Mouse (Mus musculus) forebrain, embryonic 14.5 days (tissue): ENCODE measurements around the gene Olfr49. TPM values are rescaled to one million over a fixed set of nuclear protein-coding genes. Genes with fewer than 3 reads are reported as not detected.
"Not testable (repeated sequence)": the region's sequence is repeated elsewhere in the genome, so short reads cannot be mapped to it uniquely, and the experiment has no call there.

Source experiments
- ATAC-seq: fragments of 200-750 bp; cut with Nextera tagmentation; 2 replicates; pipeline ENCODE4 v1.8.0; 2017; ENCODE audit warnings: mild to moderate bottlenecking, moderate library complexity
- DNase-seq: peaks from one replicate; pipeline ENCODE4 v3.0.0-alpha.2; 2015; ENCODE audit warnings: low spot score
- H3K27ac ChIP-seq: fragments of 300-500 bp; sonication (generic); 2 replicates; pipeline ENCODE4 v1.5.1; 2014; ENCODE audit warnings: low read depth, mild to moderate bottlenecking, control low read depth, low read length, moderate library complexity
- H3K27me3 ChIP-seq: fragments of 300-500 bp; sonication (generic); replicated peaks from 2 replicates; pipeline ENCODE4 v1.6.1; 2014; ENCODE audit warnings: low read length, control low read depth, mixed read lengths; ENCODE audit not compliant: control insufficient read depth, insufficient read depth
- H3K36me3 ChIP-seq: fragments of 300-500 bp; sonication (generic); 2 replicates; pipeline ENCODE4 v1.6.1; 2014; ENCODE audit warnings: low read length, control low read depth; ENCODE audit not compliant: control insufficient read depth, insufficient read depth
- H3K4me1 ChIP-seq: fragments of 300-500 bp; sonication (generic); 2 replicates; pipeline ENCODE4 v1.6.1; 2014; ENCODE audit warnings: antibody characterized with exemption, low read length, control low read depth; ENCODE audit not compliant: control insufficient read depth, insufficient read depth
- H3K4me2 ChIP-seq: fragments of 300-500 bp; sonication (generic); 2 replicates; pipeline ENCODE4 v1.6.1; 2014; ENCODE audit warnings: mild to moderate bottlenecking, control low read depth, low read length
- H3K4me3 ChIP-seq: fragments of 300-500 bp; sonication (generic); 2 replicates; pipeline ENCODE4 v1.5.1; 2014; ENCODE audit warnings: low read depth, low read length, control low read depth
- H3K9ac ChIP-seq: fragments of 300-500 bp; sonication (generic); 2 replicates; pipeline ENCODE4 v1.6.1; 2014; ENCODE audit warnings: mild to moderate bottlenecking, low read length, control low read depth, moderate library complexity
- H3K9me3 ChIP-seq: fragments of 300-500 bp; sonication (generic); replicated peaks from 2 replicates; pipeline ENCODE4 v1.6.1; 2016; ENCODE audit warnings: low read length, control low read depth, mixed read lengths; ENCODE audit not compliant: control insufficient read depth
- WGBS: fragments of 180-500 bp; shearing (Covaris S2); extraction: QIAGEN DNeasy Blood & Tissue Kit; methylation state at CpG from one replicate; pipeline ENCODE4 v1.1.7; 2014; 5-methylcytosine and 5-hydroxymethylcytosine counted together
- polyA plus RNA-seq: library from polyadenylated mRNA; unstranded; fragments of >200 nt; fragmentation: Nextera tagmentation; extraction: Ambion mirVana; gene quantifications from 2 replicates; pipeline ENCODE4 v1.2.1, GENCODE M21; 2014

Olfr49 gene
- polyA plus RNA-seq, 1 experiment from 2014 or later = not detected

DNA sequence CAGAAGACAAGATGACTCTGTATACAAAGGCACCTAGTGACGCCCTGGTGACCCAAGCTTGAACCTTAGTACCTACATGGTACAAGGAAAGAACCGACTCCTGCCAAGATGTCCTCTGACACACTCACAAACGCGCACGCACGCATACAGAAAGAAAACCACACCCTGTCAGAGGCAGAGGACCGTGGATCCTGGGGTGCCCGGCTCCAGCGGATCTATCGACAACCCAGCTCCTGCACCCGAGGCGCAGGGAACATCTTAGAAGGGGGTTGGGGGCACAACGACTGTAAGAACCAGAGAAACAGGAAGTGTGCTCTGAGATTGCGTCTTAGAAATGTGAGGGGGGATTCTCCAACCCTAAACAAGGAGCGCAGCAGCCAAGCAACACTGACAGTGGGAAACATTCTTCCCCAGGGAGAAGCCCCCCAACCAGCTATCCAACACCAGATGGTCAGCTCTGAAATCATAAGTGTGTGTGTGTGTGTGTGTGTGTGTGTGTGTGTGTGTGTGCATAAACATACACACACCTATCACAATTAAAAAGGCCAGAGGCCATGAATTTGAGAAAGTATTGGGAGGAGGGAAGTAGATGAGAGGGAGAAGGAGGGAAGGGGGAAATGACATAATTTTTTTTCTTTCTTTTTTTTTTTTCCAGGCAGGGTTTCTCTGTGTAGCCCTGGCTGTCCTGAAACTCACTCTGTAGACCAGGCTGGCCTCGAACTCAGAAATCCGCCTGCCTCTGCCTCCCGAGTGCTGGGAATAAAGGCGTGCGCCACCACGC lies 53.4 kb downstream of the Olfr49 start:
- Histone ChIP-seq H3K4me3 (no peak overlapping the region), H3K9me3 (no peaks in the 10 kb centered on the region), H3K4me2 (no peak overlapping the region), H3K36me3 (peaks cover 19% of the 10 kb centered on the region; the same call in 1 of the 2 replicates), H3K4me1 (peaks cover 14% of the 10 kb centered on the region), H3K27ac (no peak overlapping the region), H3K27me3 (no peaks in the 10 kb centered on the region), H3K9ac (no peak overlapping the region)
- DNase-seq (no peak), ATAC-seq (no peak)
- WGBS = 89% methylated on average over 21 of the region's 21 CpGs

DNA sequence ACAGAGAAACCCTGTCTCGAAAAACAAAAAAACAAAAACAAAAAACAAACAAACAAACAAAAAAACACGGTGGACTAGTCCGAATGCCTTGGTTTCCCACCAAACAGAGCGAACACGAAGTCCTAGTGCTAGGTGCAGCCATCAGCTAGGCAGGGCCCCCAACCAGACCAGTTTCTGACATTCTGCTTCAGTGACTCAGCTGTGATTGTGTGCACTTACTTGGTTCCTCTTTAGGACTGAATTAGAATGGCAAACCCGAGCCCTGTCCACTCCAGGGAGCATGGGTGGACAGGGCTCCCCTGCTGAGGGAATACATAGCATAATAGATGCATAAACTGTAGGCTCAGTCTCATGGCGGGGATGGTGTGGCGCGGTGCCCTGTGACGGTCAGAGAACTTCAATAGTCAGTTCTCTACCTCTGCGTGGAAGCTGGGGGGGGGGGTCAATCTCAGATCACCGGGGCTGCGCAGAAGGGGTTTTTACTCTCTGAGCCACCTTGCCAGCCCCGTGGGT lies 54.0 kb downstream of the Olfr49 start:
- Histone ChIP-seq H3K9ac (no peak overlapping the region), H3K4me1 (peaks cover 14% of the 10 kb centered on the region), H3K4me2 (no peak overlapping the region), H3K27me3 (no peaks in the 10 kb centered on the region), H3K4me3 (no peak overlapping the region), H3K36me3 (peaks cover 17% of the 10 kb centered on the region; the same call in 1 of the 2 replicates), H3K9me3 (no peaks in the 10 kb centered on the region), H3K27ac (no peak overlapping the region)
- DNase-seq (no peak), ATAC-seq (no peak)
- 85% methylated on average over 14 of the region's 14 CpGs for WGBS

DNA sequence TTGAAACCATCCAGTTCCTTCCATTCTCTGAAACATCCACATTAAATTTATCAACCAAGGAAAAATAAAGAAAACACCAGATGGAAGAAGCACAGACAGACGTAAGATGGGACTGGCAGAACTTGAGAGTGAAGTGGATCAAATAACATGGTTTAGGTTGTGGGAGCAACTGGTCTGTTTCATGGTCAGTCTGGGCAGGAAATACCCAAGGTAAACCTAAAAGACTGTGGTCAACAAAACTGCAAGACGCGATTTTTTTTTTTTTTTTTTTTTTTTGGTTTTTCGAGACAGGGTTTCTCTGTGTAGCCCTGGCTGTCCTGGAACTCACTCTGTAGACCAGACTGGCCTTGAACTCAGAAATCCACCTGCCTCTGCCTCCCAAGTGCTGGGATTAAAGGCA lies 54.9 kb downstream of the Olfr49 start:
- H3K27ac ChIP-seq, H3K27me3 ChIP-seq, H3K9ac ChIP-seq, H3K9me3 ChIP-seq, DNase-seq, H3K4me2 ChIP-seq, ATAC-seq, H3K36me3 ChIP-seq, H3K4me3 ChIP-seq: not testable (repeated sequence)
- WGBS = 83% methylated on average over 4 of the region's 4 CpGs
- H3K4me1 ChIP-seq = peaks cover 14% of the 10 kb centered on the region

DNA sequence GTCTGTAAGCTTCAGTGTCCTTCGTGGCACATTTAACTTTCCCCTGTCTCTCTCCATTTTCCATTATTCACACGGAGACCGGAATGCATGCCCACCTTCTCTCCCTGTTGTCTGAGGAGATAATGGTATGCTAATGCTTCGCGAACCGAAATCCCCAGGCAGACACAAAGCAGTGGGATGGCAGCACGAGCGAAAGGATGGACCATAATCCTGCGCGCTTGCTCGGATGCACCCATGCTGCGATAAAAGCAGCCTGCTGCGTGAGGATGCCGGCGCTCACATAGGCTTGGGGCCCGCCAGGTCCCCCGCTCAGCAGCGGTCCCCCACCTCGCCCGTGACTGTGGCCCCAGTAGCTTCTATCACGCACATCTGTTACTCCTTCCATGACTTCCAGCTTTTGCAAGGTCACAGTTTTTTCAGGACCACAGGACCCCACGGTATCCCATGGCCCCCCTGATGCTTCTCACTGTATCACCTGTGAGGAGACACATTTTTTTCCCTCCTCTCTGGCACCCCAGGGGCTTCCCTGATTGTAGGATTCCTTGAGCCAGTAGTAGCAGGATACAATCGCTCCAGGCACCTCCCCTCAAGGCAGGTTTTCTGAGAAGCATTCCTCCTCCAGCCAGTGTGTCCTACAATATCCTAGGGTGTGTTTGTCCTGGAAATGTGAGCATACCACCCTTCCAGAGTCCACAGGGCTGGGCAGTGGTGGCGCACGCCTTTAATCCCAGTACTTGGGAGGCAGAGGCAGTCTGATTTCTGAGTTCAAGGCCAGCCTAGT lies 55.6 kb downstream of the Olfr49 start:
- Histone ChIP-seq H3K9ac (peak overlapping the region; percentile 68), H3K4me3 (peak overlapping the region; percentile 24), H3K4me1 (peaks cover 14% of the 10 kb centered on the region), H3K36me3 (0 out of 2 replicates have a peak, but pooled peaks cover 1% of the 10 kb centered on the region), H3K4me2 (peak overlapping the region; percentile 62), H3K9me3 (no peaks in the 10 kb centered on the region), H3K27me3 (no peaks in the 10 kb centered on the region), H3K27ac (peak overlapping the region; percentile 75)
- 7% methylated on average over 25 of the region's 25 CpGs for WGBS
- DNase-seq (peak; percentile 73), ATAC-seq (peak; percentile 51)

DNA sequence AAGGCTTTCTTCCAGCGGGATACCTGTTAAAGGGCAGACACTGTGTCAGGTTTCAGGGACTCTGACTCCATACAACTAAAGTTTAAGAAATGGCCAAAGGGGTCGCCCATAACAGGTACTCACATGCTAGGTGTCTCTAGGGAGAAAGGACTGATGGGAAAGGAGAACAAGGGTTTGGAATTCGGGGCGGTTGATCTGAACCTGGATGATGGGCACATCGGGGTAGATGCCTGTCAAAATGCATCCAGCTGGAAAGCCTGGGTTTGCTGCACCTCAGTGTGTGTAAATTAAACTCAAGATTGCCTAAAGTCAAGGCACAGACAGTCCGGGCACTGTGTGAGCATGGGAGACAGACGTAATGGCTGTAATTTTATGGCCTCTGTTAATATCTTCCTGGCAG lies 56.2 kb downstream of the Olfr49 start:
- Histone ChIP-seq H3K9me3 (no peaks in the 10 kb centered on the region), H3K4me1 (peaks cover 14% of the 10 kb centered on the region), H3K4me3 (peak overlapping the region; percentile 24), H3K36me3 (no peaks in the 10 kb centered on the region), H3K9ac (peak overlapping the region; percentile 68), H3K27me3 (no peaks in the 10 kb centered on the region), H3K27ac (peak overlapping the region; percentile 75), H3K4me2 (peak overlapping the region; percentile 62)
- 6% methylated on average over 7 of the region's 7 CpGs for WGBS
- ATAC-seq (peak; percentile 30), DNase-seq (no peak)

Other genes with a start within 250 kb of the Olfr49 start
- 310 and 372 TPM in 2 replicates for gene Dad1, start 30.8 kb downstream of the Olfr49 start, polyA plus RNA-seq
- gene Abhd4, start 30.8 kb downstream of the Olfr49 start, polyA plus RNA-seq = 61.7 and 63.6 TPM in 2 replicates
- gene Oxa1l, start 75.9 kb upstream of the Olfr49 start, polyA plus RNA-seq = 47.8 and 59.0 TPM in 2 replicates
- gene Slc7a7, start 132.8 kb upstream of the Olfr49 start, polyA plus RNA-seq = 4.3 and 5.1 TPM in 2 replicates
- gene Mrpl52, start 142.0 kb upstream of the Olfr49 start, polyA plus RNA-seq = 274 and 289 TPM in 2 replicates
- gene Mmp14, start 146.7 kb upstream of the Olfr49 start, polyA plus RNA-seq = 48.2 and 51.5 TPM in 2 replicates
- 19.2 and 21.0 TPM in 2 replicates for gene Lrp10, start 179.2 kb upstream of the Olfr49 start, polyA plus RNA-seq
- gene Rem2, start 191.2 kb upstream of the Olfr49 start, polyA plus RNA-seq = 19.6 and 26.4 TPM in 2 replicates
- 98.5 and 103 TPM in 2 replicates for gene Prmt5, start 232.6 kb upstream of the Olfr49 start, polyA plus RNA-seq